Mouse (Mus musculus) leukemia stem cell, adult 10-12 weeks (primary cell): ENCODE results near the gene Sprr2b. TPM values are rescaled to one million over a fixed set of nuclear protein-coding genes. Genes with fewer than 3 reads are reported as not detected.

ENCODE experiments used
- polyA plus RNA-seq: library from polyadenylated mRNA; stranded (reverse); fragments of >175 nt; gene quantifications from 2 replicates; pipeline ENCODE4 v1.2.3, GENCODE M21; 2012; ENCODE audit warnings: low replicate concordance

Sprr2b gene
- polyA plus RNA-seq, result not detected in 2 replicates

DNA sequence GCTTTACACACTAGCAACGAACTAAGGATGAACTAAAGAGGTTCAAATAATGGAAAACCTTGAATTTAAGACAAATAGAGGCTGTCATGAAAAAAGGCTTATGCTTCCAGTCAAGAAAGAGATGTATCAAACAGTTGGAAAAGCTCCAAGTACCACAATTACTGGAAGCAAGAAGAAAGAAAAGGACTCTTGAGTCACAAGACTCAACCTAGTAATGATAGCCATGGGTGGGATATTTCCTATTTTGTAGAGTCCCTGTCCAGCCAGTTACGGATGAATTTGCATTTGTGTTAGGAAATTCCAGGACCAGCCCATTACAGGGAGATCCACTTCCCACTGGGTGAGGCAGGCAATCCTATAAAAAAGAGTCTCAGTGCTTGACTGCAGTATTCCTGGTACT lies at the start of gene Sprr2b:
Sprr2b (plus strand) TSS at position 301 of the 400 bp plus-strand sequence.

DNA sequence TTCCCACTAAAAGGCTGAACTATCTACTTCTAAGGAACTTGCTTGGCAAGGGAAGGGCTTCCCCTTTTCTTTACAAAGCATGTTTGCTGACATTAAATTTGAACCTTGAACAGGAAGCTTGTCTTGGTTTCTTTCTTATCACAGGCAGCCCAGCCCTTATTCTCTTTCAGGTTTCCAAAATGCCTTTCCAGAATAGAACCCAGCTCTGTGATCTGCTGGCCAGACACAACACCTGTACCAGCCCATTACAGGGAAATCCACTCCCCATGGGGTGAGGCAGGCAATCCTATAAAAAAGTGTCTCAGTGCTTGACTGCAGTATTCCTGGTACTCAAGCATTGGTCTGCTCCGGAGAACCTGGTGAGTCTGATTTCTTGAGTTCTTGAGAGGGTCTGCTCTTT lies 31.3 kb upstream of the Sprr2b start, which contains the start of gene Sprr2a3:
Sprr2a3 (plus strand) TSS at position 317 of the 400 bp plus-strand sequence.

DNA sequence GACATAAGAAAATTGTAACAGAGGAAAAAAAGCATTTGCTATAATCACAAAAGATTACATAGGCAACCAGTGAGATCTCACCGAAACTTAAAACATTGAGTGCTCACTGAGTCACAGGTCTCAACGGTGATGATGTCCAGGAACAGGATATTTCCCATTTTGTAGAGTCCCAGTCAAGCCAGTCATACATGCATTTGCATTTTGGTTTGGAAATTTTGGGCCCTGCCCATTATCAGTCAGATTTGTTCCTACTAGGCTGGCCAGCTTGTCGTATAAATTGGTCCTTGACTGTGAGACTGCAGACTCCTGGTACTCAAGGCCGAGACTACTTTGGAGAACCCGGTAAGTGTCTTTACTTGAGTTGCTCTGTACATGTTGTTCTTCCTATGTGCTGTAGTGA lies 22.4 kb downstream of the Sprr2b start, which contains the start of gene Sprr2d:
Sprr2d (plus strand) TSS at position 301 of the 400 bp plus-strand sequence.

DNA sequence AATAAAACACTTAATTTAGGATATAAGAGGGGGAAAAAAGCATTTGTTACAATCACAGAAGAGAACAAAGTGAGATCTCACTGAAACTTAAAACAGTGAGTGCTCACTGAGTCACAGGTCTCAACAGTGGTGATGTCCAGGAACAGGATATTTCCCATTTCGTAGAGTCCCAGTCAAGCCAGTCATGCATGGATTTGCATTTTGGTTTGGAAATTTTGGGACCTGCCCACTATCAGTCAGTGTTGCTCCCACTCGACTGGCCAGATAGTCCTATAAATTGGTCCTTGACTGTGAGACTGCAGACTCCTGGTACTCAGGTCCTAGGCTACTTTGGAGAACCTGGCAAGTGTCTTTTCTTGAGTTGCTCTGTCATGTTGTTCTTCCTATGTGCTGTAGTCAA lies 35.4 kb downstream of the Sprr2b start, which contains the start of gene Sprr2e:
Sprr2e (plus strand) TSS at position 301 of the 400 bp plus-strand sequence.

DNA sequence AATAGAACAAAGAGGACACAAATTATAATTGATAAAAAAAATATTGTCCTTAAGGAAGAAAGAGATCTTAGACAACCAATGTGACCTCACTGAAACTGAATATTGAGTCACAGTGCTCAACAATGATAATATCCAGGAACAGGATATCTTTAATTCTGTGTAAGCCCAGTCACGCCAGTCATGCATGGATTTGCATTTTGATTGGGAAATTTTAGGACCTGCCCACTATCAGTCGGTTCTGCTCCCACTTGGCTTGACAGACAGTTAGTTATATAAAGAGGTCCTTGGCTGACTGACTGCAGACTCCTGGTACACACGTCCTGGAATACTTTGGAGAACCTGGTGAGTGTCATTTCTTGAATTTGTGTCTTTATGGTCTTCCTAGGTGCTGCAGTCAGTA lies 48.5 kb downstream of the Sprr2b start, which contains the start of gene Sprr2f:
Sprr2f (plus strand) TSS at position 301 of the 400 bp plus-strand sequence.

Other genes with a start within 250 kb of the Sprr2b start
- gene Lor, start 233.5 kb upstream of the Sprr2b start, polyA plus RNA-seq, result not detected in 2 replicates
- not detected in 2 replicates for gene Prr9, start 192.7 kb upstream of the Sprr2b start, polyA plus RNA-seq
- gene Lelp1, start 173.9 kb upstream of the Sprr2b start, polyA plus RNA-seq, result not detected in 2 replicates
- gene Sprr2a1, start 100.8 kb upstream of the Sprr2b start, polyA plus RNA-seq, result not detected in 2 replicates
- gene Sprr2a2, start 100.7 kb upstream of the Sprr2b start, polyA plus RNA-seq, result not detected in 2 replicates
- gene Sprr2a3, start 31.2 kb upstream of the Sprr2b start, polyA plus RNA-seq, result not detected in 2 replicates
- not detected in 2 replicates for gene Sprr2d, start 22.5 kb downstream of the Sprr2b start, polyA plus RNA-seq
- not detected in 2 replicates for gene Sprr2e, start 35.5 kb downstream of the Sprr2b start, polyA plus RNA-seq
- not detected in 2 replicates for gene Sprr2f, start 48.6 kb downstream of the Sprr2b start, polyA plus RNA-seq
- gene Sprr2h, start 69.1 kb downstream of the Sprr2b start, polyA plus RNA-seq, result not detected in 2 replicates
- not detected in 2 replicates for gene Sprr2i, start 91.4 kb downstream of the Sprr2b start, polyA plus RNA-seq
- not detected in 2 replicates for gene Sprr2j-ps, start 101.5 kb downstream of the Sprr2b start, polyA plus RNA-seq
- gene Gm9774, start 112.8 kb downstream of the Sprr2b start, polyA plus RNA-seq, result 16.3 and 26.7 TPM in 2 replicates
- gene Sprr2k, start 116.0 kb downstream of the Sprr2b start, polyA plus RNA-seq, result not detected in 2 replicates
- gene Sprr1b, start 122.2 kb downstream of the Sprr2b start, polyA plus RNA-seq, result not detected in 2 replicates
- not detected in 2 replicates for gene Sprr3, start 142.1 kb downstream of the Sprr2b start, polyA plus RNA-seq
- gene Sprr1a, start 169.3 kb downstream of the Sprr2b start, polyA plus RNA-seq, result not detected in 2 replicates
- gene Sprr4, start 183.9 kb downstream of the Sprr2b start, polyA plus RNA-seq, result not detected in 2 replicates
- gene 2310046K23Rik, start 217.9 kb downstream of the Sprr2b start, polyA plus RNA-seq, result not detected in 2 replicates